Mouse (Mus musculus): Measurements from ENCODE around the gene Hormad2. TPM values are rescaled to one million over a fixed set of nuclear protein-coding genes. Genes with fewer than 3 reads are reported as not detected.

The Hormad2 gene
- polyA plus RNA-seq, 1 experiment = not detected

- TF ChIP-seq POLR2A (IDR thresholded peaks at IDR 0.05; ENCODE audit: insufficient read depth, low read depth, low read length) (no peak), CTCF (IDR thresholded peaks at IDR 0.05; ENCODE audit: insufficient read depth, low read depth, low read length) (no peak)
- Histone ChIP-seq H3K4me1 (ENCODE audit: control insufficient read depth, insufficient read depth, low read length) (peaks cover 10% of the 10 kb centered on the region), H3K27ac (ENCODE audit: insufficient read depth, low read depth, low read length) (no peak overlapping the region), H3K4me3 (ENCODE audit: insufficient read depth, low read depth, low read length) (no peak overlapping the region)
- WGBS = 90% methylated on average over 2 of the region's 2 CpGs
Observed at GRCm38 (mm10) chr11:4306086-4306485, 134.8 kb downstream of the Hormad2 start.

- no peak for TF ChIP-seq POLR2A (IDR thresholded peaks at IDR 0.05; ENCODE audit: insufficient read depth, low read depth, low read length)
- TF ChIP-seq CTCF (IDR thresholded peaks at IDR 0.05; ENCODE audit: insufficient read depth, low read depth, low read length) = no peak
- Histone ChIP-seq H3K4me1 (ENCODE audit: control insufficient read depth, insufficient read depth, low read length) (peaks cover 15% of the 10 kb centered on the region), H3K27ac (ENCODE audit: insufficient read depth, low read depth, low read length) (no peak overlapping the region), H3K4me3 (ENCODE audit: insufficient read depth, low read depth, low read length) (no peak overlapping the region)
- WGBS = 93% methylated on average over 4 of the region's 4 CpGs
Observed at GRCm38 (mm10) chr11:4305090-4305489, 135.8 kb downstream of the Hormad2 start.

GRCm38 (mm10) chr11:4304203-4304602 lies 136.7 kb downstream of the Hormad2 start:
- no peak for TF ChIP-seq POLR2A (IDR thresholded peaks at IDR 0.05; ENCODE audit: insufficient read depth, low read depth, low read length)
- no peak for TF ChIP-seq CTCF (IDR thresholded peaks at IDR 0.05; ENCODE audit: insufficient read depth, low read depth, low read length)
- Histone ChIP-seq H3K4me1 (ENCODE audit: control insufficient read depth, insufficient read depth, low read length) (peaks cover 24% of the 10 kb centered on the region), H3K4me3 (ENCODE audit: insufficient read depth, low read depth, low read length) (no peak overlapping the region), H3K27ac (ENCODE audit: insufficient read depth, low read depth, low read length) (no peak overlapping the region)
- 74% methylated on average over 4 of the region's 4 CpGs for WGBS

GRCm38 (mm10) chr11:4303033-4303432 lies 137.9 kb downstream of the Hormad2 start:
- H3K27ac ChIP-seq (ENCODE audit: insufficient read depth, low read depth, low read length) = no peak overlapping the region
- WGBS = 58% methylated on average over 9 of the region's 9 CpGs
- peaks cover 26% of the 10 kb centered on the region for H3K4me1 ChIP-seq (ENCODE audit: control insufficient read depth, insufficient read depth, low read length)
- no peak overlapping the region for H3K4me3 ChIP-seq (ENCODE audit: insufficient read depth, low read depth, low read length)
- TF ChIP-seq CTCF (IDR thresholded peaks at IDR 0.05; ENCODE audit: insufficient read depth, low read depth, low read length) (no peak), POLR2A (IDR thresholded peaks at IDR 0.05; ENCODE audit: insufficient read depth, low read depth, low read length) (no peak)

GRCm38 (mm10) chr11:4302363-4302913 lies 138.5 kb downstream of the Hormad2 start:
- H3K4me3 ChIP-seq (ENCODE audit: insufficient read depth, low read depth, low read length) = no peak overlapping the region
- H3K4me1 ChIP-seq (ENCODE audit: control insufficient read depth, insufficient read depth, low read length) = peaks cover 26% of the 10 kb centered on the region
- TF ChIP-seq CTCF (IDR thresholded peaks at IDR 0.05; ENCODE audit: insufficient read depth, low read depth, low read length) = no peak
- no peak for TF ChIP-seq POLR2A (IDR thresholded peaks at IDR 0.05; ENCODE audit: insufficient read depth, low read depth, low read length)
- no peak overlapping the region for H3K27ac ChIP-seq (ENCODE audit: insufficient read depth, low read depth, low read length)
- 43% methylated on average over 5 of the region's 5 CpGs for WGBS

- 73% methylated on average over 3 of the region's 3 CpGs for WGBS
- Histone ChIP-seq H3K4me3 (ENCODE audit: insufficient read depth, low read depth, low read length) (no peak overlapping the region), H3K4me1 (ENCODE audit: control insufficient read depth, insufficient read depth, low read length) (peaks cover 32% of the 10 kb centered on the region), H3K27ac (ENCODE audit: insufficient read depth, low read depth, low read length) (no peak overlapping the region)
- TF ChIP-seq CTCF (IDR thresholded peaks at IDR 0.05; ENCODE audit: insufficient read depth, low read depth, low read length) = no peak
- TF ChIP-seq POLR2A (IDR thresholded peaks at IDR 0.05; ENCODE audit: insufficient read depth, low read depth, low read length) = no peak
Observed at GRCm38 (mm10) chr11:4300683-4301082, 140.2 kb downstream of the Hormad2 start.

GRCm38 (mm10) chr11:4299735-4300474 lies 141.0 kb downstream of the Hormad2 start:
- Histone ChIP-seq H3K4me1 (ENCODE audit: control insufficient read depth, insufficient read depth, low read length) (peaks cover 37% of the 10 kb centered on the region), H3K4me3 (ENCODE audit: insufficient read depth, low read depth, low read length) (no peak overlapping the region), H3K27ac (ENCODE audit: insufficient read depth, low read depth, low read length) (no peak overlapping the region)
- 70% methylated on average over 14 of the region's 14 CpGs for WGBS
- TF ChIP-seq CTCF (IDR thresholded peaks at IDR 0.05; ENCODE audit: insufficient read depth, low read depth, low read length) (no peak), POLR2A (IDR thresholded peaks at IDR 0.05; ENCODE audit: insufficient read depth, low read depth, low read length) (no peak)

GRCm38 (mm10) chr11:4299191-4299590 lies 141.7 kb downstream of the Hormad2 start:
- WGBS = 69% methylated on average over 12 of the region's 12 CpGs
- no peak for TF ChIP-seq CTCF (IDR thresholded peaks at IDR 0.05; ENCODE audit: insufficient read depth, low read depth, low read length)
- TF ChIP-seq POLR2A (IDR thresholded peaks at IDR 0.05; ENCODE audit: insufficient read depth, low read depth, low read length) = no peak

GRCm38 (mm10) chr11:4298615-4299014 lies 142.3 kb downstream of the Hormad2 start:
- peaks cover 43% of the 10 kb centered on the region for H3K4me1 ChIP-seq (ENCODE audit: control insufficient read depth, insufficient read depth, low read length)
- H3K4me3 ChIP-seq (ENCODE audit: insufficient read depth, low read depth, low read length) = no peak overlapping the region
- 62% methylated on average over 7 of the region's 7 CpGs for WGBS
- no peak overlapping the region for H3K27ac ChIP-seq (ENCODE audit: insufficient read depth, low read depth, low read length)
- TF ChIP-seq CTCF (IDR thresholded peaks at IDR 0.05; ENCODE audit: insufficient read depth, low read depth, low read length) = no peak
- TF ChIP-seq POLR2A (IDR thresholded peaks at IDR 0.05; ENCODE audit: insufficient read depth, low read depth, low read length) = no peak

More at GRCm38 (mm10) chr11:4299191-4299590, 141.7 kb downstream of the Hormad2 start:
- Histone ChIP-seq H3K27ac (ENCODE audit: insufficient read depth, low read depth, low read length) (no peak overlapping the region), H3K4me3 (ENCODE audit: insufficient read depth, low read depth, low read length) (no peak overlapping the region), H3K4me1 (ENCODE audit: control insufficient read depth, insufficient read depth, low read length) (peaks cover 40% of the 10 kb centered on the region)

All from olfactory bulb, adult 2 months (tissue).